In genomic region chr11:25142833-25143232, GRCm38 (mm10) we compare ENCODE assay signal across 15 mouse cellular contexts.
DNase-seq lines count a peak whose midpoint lies in the region; ATAC-seq lines count a peak whose summit lies in the region.
"Had no signal": no experiment of that assay in that cellular context is flagged by ENCODE, and none has a peak within 500 bp of the region (broad histone marks: within the 10 kb centered on the region; RNA-seq: fewer than 3 reads in every experiment).

No protein-coding gene starts in this region.

- no peak overlapping the region for H3K4me3 ChIP-seq in midbrain, embryonic 11.5 days (ENCODE audit: low read depth, low read length)
- no peak overlapping the region for H3K4me3 ChIP-seq in midbrain, embryonic 13.5 days (replicated peaks)
- no peak overlapping the region for H3K4me3 ChIP-seq in embryonic facial prominence, embryonic 11.5 days (ENCODE audit: low read depth, low read length)
- no peak overlapping the region for H3K4me3 ChIP-seq in embryonic facial prominence, embryonic 14.5 days (ENCODE audit: low read depth, low read length)
- H3K4me3 ChIP-seq: embryonic facial prominence, embryonic 13.5 days; forebrain, embryonic 13.5 days; forebrain, embryonic 15.5 days had no signal

- no peaks in the 10 kb centered on the region for H3K27me3 ChIP-seq in midbrain, embryonic 11.5 days (ENCODE audit: control insufficient read depth, insufficient read depth, low read length)
- no peaks in the 10 kb centered on the region for H3K27me3 ChIP-seq in midbrain, embryonic 13.5 days
- H3K27me3 ChIP-seq in embryonic facial prominence, embryonic 11.5 days (ENCODE audit: control insufficient read depth, insufficient read depth, low read length): no peaks in the 10 kb centered on the region
- no peaks in the 10 kb centered on the region for H3K27me3 ChIP-seq in embryonic facial prominence, embryonic 14.5 days (replicated peaks; ENCODE audit: control insufficient read depth, insufficient read depth, low read length)
- H3K27me3 ChIP-seq: embryonic facial prominence, embryonic 13.5 days; forebrain, embryonic 13.5 days; forebrain, embryonic 15.5 days had no signal

- no peak overlapping the region for H3K4me2 ChIP-seq in midbrain, embryonic 11.5 days
- no peak overlapping the region for H3K4me2 ChIP-seq in midbrain, embryonic 13.5 days (replicated peaks)
- H3K4me2 ChIP-seq in embryonic facial prominence, embryonic 11.5 days (ENCODE audit: low read depth, low read length): no peak overlapping the region
- no peak overlapping the region for H3K4me2 ChIP-seq in embryonic facial prominence, embryonic 14.5 days (ENCODE audit: low read depth, low read length)
- H3K4me2 ChIP-seq: embryonic facial prominence, embryonic 13.5 days; forebrain, embryonic 13.5 days; forebrain, embryonic 15.5 days had no signal

- peak; percentile 65 for DNase-seq in midbrain, embryonic 11.5 days (ENCODE audit: low spot score, missing footprints)
- DNase-seq in embryonic facial prominence, embryonic 11.5 days (ENCODE audit: low spot score): peak; percentile 77
- DNase-seq in embryonic facial prominence, embryonic 14.5 days (ENCODE audit: low spot score): peak; percentile 71
- no peak for DNase-seq in kidney, postnatal 14 days
- no peak for DNase-seq in neural tube, embryonic 10.5 days (ENCODE audit: extremely low spot score, low spot score)
- no peak for DNase-seq in urinary bladder, postnatal 36 days (ENCODE audit: low spot score in 2 of 2)
- DNase-seq: adrenal gland, adult 8-10 months; adrenal gland, postnatal 14 days; adrenal gland, postnatal 36 days; forebrain, postnatal 0 days had no signal

- no peaks in the 10 kb centered on the region for H3K36me3 ChIP-seq in midbrain, embryonic 11.5 days (ENCODE audit: control insufficient read depth, insufficient read depth, low read length)
- no peaks in the 10 kb centered on the region for H3K36me3 ChIP-seq in midbrain, embryonic 13.5 days
- no peaks in the 10 kb centered on the region for H3K36me3 ChIP-seq in embryonic facial prominence, embryonic 11.5 days (replicated peaks; ENCODE audit: control insufficient read depth, insufficient read depth, low read depth, low read length)
- no peaks in the 10 kb centered on the region for H3K36me3 ChIP-seq in embryonic facial prominence, embryonic 14.5 days (ENCODE audit: control insufficient read depth, insufficient read depth, low read length)
- H3K36me3 ChIP-seq: embryonic facial prominence, embryonic 13.5 days; forebrain, embryonic 15.5 days had no signal

- WGBS in midbrain, embryonic 11.5 days: 83% methylated on average over 4 of the region's 4 CpGs
- 81% methylated on average over 4 of the region's 4 CpGs for WGBS in midbrain, embryonic 13.5 days
- 29% methylated on average over 4 of the region's 4 CpGs for WGBS in embryonic facial prominence, embryonic 11.5 days
- WGBS in embryonic facial prominence, embryonic 14.5 days: 30% methylated on average over 4 of the region's 4 CpGs

- no peaks in the 10 kb centered on the region for H3K4me1 ChIP-seq in midbrain, embryonic 11.5 days (ENCODE audit: control insufficient read depth, insufficient read depth, low read length)
- H3K4me1 ChIP-seq in midbrain, embryonic 13.5 days (replicated peaks): no peaks in the 10 kb centered on the region
- H3K4me1 ChIP-seq in embryonic facial prominence, embryonic 11.5 days (ENCODE audit: control insufficient read depth, insufficient read depth, low read length): no peaks in the 10 kb centered on the region
- peaks cover 10% of the 10 kb centered on the region; the same call in 1 of the 2 replicates for H3K4me1 ChIP-seq in embryonic facial prominence, embryonic 14.5 days (ENCODE audit: control insufficient read depth, insufficient read depth, low read length)
- H3K4me1 ChIP-seq: forebrain, embryonic 13.5 days; forebrain, embryonic 15.5 days had no signal

- ATAC-seq in midbrain, embryonic 11.5 days (ENCODE audit: low FRiP score): no peak
- no peak for ATAC-seq in midbrain, embryonic 13.5 days
- ATAC-seq in embryonic facial prominence, embryonic 11.5 days (replicated peaks; ENCODE audit: insufficient number of reproducible peaks, low FRiP score, low TSS enrichment, low read depth): no peak; the same call in 1 of the 2 replicates
- ATAC-seq in embryonic facial prominence, embryonic 14.5 days (ENCODE audit: low read depth): peak; percentile 72
- ATAC-seq: activated CD4-positive, CD25-positive, alpha-beta regulatory T cell, adult 4 months; forebrain, embryonic 13.5 days; forebrain, embryonic 15.5 days; forebrain, postnatal 0 days had no signal

- no peak overlapping the region for H3K27ac ChIP-seq in midbrain, embryonic 11.5 days (ENCODE audit: low read depth, low read length)
- no peak overlapping the region for H3K27ac ChIP-seq in midbrain, embryonic 13.5 days
- no peak overlapping the region for H3K27ac ChIP-seq in embryonic facial prominence, embryonic 11.5 days (replicated peaks; ENCODE audit: low read depth, low read length)
- no peak overlapping the region for H3K27ac ChIP-seq in embryonic facial prominence, embryonic 14.5 days (replicated peaks; ENCODE audit: low read depth, low read length)
- H3K27ac ChIP-seq: embryonic facial prominence, embryonic 13.5 days; forebrain, embryonic 13.5 days; forebrain, embryonic 15.5 days had no signal

- no peak overlapping the region for H3K9ac ChIP-seq in midbrain, embryonic 11.5 days (ENCODE audit: low read length)
- no peak overlapping the region for H3K9ac ChIP-seq in midbrain, embryonic 13.5 days (replicated peaks)
- H3K9ac ChIP-seq in embryonic facial prominence, embryonic 11.5 days (replicated peaks; ENCODE audit: low read length): no peak overlapping the region
- H3K9ac ChIP-seq in embryonic facial prominence, embryonic 14.5 days (ENCODE audit: low read depth, low read length): no peak overlapping the region
- H3K9ac ChIP-seq: embryonic facial prominence, embryonic 13.5 days; forebrain, embryonic 13.5 days; forebrain, embryonic 15.5 days; forebrain, postnatal 0 days had no signal

- no peaks in the 10 kb centered on the region for H3K9me3 ChIP-seq in midbrain, embryonic 11.5 days (ENCODE audit: control insufficient read depth, low read length)
- no peaks in the 10 kb centered on the region for H3K9me3 ChIP-seq in midbrain, embryonic 13.5 days
- H3K9me3 ChIP-seq in embryonic facial prominence, embryonic 11.5 days (replicated peaks; ENCODE audit: control insufficient read depth, low read length): no peaks in the 10 kb centered on the region
- no peaks in the 10 kb centered on the region for H3K9me3 ChIP-seq in embryonic facial prominence, embryonic 14.5 days (ENCODE audit: control insufficient read depth, low read length)
- H3K9me3 ChIP-seq: embryonic facial prominence, embryonic 13.5 days; forebrain, embryonic 13.5 days; forebrain, embryonic 15.5 days had no signal

Comparison
In these comparisons a context has a peak if more than half of its experiments do, and no peak if none do; other contexts are left out.
1. DNase-seq: peak in midbrain, embryonic 11.5 days (single experiment), embryonic facial prominence, embryonic 11.5 days (single experiment) and embryonic facial prominence, embryonic 14.5 days (single experiment); none in kidney, postnatal 14 days (single experiment), neural tube, embryonic 10.5 days (single experiment) and urinary bladder, postnatal 36 days (0 of 2).